Mouse (Mus musculus) MN1 (cell line): Measurements from ENCODE around the gene Irf4.

ENCODE experiments used
- DNase-seq: peaks from one replicate; pipeline ENCODE4 v3.0.0-alpha.2; 2016; ENCODE audit warnings: low spot score

The Irf4 gene

GRCm38 (mm10) chr13:30764014-30764740 lies 15.2 kb downstream of the Irf4 start:
- no peak for DNase-seq

- no peak for DNase-seq
These were observed 16.9 kb downstream of the Irf4 start for GRCm38 (mm10) chr13:30765906-30766305.

- no peak for DNase-seq
These were observed 17.8 kb downstream of the Irf4 start for GRCm38 (mm10) chr13:30766636-30767476.

GRCm38 (mm10) chr13:30767477-30768127 lies 18.6 kb downstream of the Irf4 start:
- DNase-seq = no peak

GRCm38 (mm10) chr13:30776021-30776420 lies 27.0 kb downstream of the Irf4 start:
- DNase-seq = no peak

- DNase-seq = no peak
These were observed 28.7 kb downstream of the Irf4 start for GRCm38 (mm10) chr13:30777678-30778179.

GRCm38 (mm10) chr13:30781905-30782304 lies 32.9 kb downstream of the Irf4 start:
- DNase-seq = no peak

- no peak for DNase-seq
These were observed 33.4 kb downstream of the Irf4 start for GRCm38 (mm10) chr13:30782419-30782818.

- no peak for DNase-seq
These were observed 36.5 kb downstream of the Irf4 start for GRCm38 (mm10) chr13:30785423-30786040.

- DNase-seq = no peak
These were observed 37.4 kb downstream of the Irf4 start for GRCm38 (mm10) chr13:30786235-30787035.

GRCm38 (mm10) chr13:30787036-30787320 lies 38.0 kb downstream of the Irf4 start:
- DNase-seq = no peak

GRCm38 (mm10) chr13:30787556-30787955 lies 38.5 kb downstream of the Irf4 start:
- no peak for DNase-seq

- no peak for DNase-seq
These were observed 38.9 kb downstream of the Irf4 start for GRCm38 (mm10) chr13:30787960-30788359.

GRCm38 (mm10) chr13:30788421-30788820 lies 39.4 kb downstream of the Irf4 start:
- no peak for DNase-seq

- no peak for DNase-seq
These were observed 41.0 kb downstream of the Irf4 start for GRCm38 (mm10) chr13:30790016-30790415.

GRCm38 (mm10) chr13:30792308-30792707 lies 43.3 kb downstream of the Irf4 start:
- DNase-seq = no peak

- DNase-seq = no peak
These were observed 43.7 kb downstream of the Irf4 start for GRCm38 (mm10) chr13:30792741-30793140.

- DNase-seq = no peak
These were observed 44.2 kb downstream of the Irf4 start for GRCm38 (mm10) chr13:30793196-30793595.

- no peak for DNase-seq
These were observed 44.6 kb downstream of the Irf4 start for GRCm38 (mm10) chr13:30793616-30794015.

- no peak for DNase-seq
These were observed 46.9 kb downstream of the Irf4 start for GRCm38 (mm10) chr13:30795960-30796359.

- DNase-seq = no peak
These were observed 52.9 kb downstream of the Irf4 start for GRCm38 (mm10) chr13:30801886-30802285.
